Mouse (Mus musculus): ENCODE data around the gene Tgtp2.
"Not testable (repeated sequence)": the region's sequence is repeated elsewhere in the genome, so short reads cannot be mapped to it uniquely, and the experiment has no call there.

GRCm38 (mm10) chr11:49051093-49051891, 12.7 kb downstream of the Tgtp2 start, which contains the start of gene 9930111J21Rik2:
- TF ChIP-seq CTCF (IDR thresholded peaks at IDR 0.05; ENCODE audit: low read depth, low read length); POLR2AphosphoS5 (IDR thresholded peaks at IDR 0.05; ENCODE audit: insufficient replicate concordance, low read depth, low read length); TAL1 (conservative IDR thresholded peaks at IDR 0.05; ENCODE audit: low read depth, low read length); GATA1 (IDR thresholded peaks at IDR 0.05; ENCODE audit: borderline replicate concordance, low read length); GATA2 (IDR thresholded peaks at IDR 0.05; ENCODE audit: borderline replicate concordance, low read depth, low read length): not testable (repeated sequence)

Measured in G1E (cell line).